Mouse (Mus musculus) gastrocnemius, postnatal 25 days (tissue): ENCODE results near the gene Col4a1. TPM values are rescaled to one million over a fixed set of nuclear protein-coding genes. Genes with fewer than 3 reads are reported as not detected.

Experiments
- DNase-seq: peaks from one replicate; pipeline ENCODE4 v3.0.0; 2022
- total RNA-seq, 2 experiments: library from RNA; stranded (reverse); gene quantifications; 1 replicate in 1 of 2; 2 replicates in 1 of 2; pipeline ENCODE4 v1.2.3; 2021

Col4a1 gene
- total RNA-seq, 2 experiments from 2014 or later, result 206 to 284 TPM

GRCm38 (mm10) chr8:11230277-11230676, 82.3 kb downstream of the Col4a1 start:
- DNase-seq, result no peak

- no peak for DNase-seq
Observed at GRCm38 (mm10) chr8:11227421-11227820, 85.2 kb downstream of the Col4a1 start.

- DNase-seq, result no peak
Observed at GRCm38 (mm10) chr8:11225577-11226434, 86.8 kb downstream of the Col4a1 start.

DNA sequence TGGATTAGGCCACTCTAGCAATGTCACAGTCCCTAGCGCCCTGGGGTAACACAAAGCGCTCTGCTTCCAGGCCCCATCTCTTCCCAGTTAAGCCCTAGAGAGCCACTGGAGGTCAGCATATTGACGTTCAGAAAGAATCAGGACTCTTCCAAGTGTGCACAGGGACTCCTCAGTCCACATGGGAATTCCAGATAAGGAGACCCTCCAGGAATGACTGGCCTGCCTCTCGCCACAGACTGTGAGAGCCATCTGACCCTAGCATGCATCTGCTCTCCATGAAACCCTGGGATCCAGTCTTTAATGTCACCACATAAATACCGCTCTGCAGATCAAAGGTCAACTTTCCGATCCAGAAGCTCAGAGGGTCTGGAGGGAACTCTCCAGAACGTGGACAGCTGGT, 88.4 kb downstream of the Col4a1 start:
- no peak for DNase-seq

DNA sequence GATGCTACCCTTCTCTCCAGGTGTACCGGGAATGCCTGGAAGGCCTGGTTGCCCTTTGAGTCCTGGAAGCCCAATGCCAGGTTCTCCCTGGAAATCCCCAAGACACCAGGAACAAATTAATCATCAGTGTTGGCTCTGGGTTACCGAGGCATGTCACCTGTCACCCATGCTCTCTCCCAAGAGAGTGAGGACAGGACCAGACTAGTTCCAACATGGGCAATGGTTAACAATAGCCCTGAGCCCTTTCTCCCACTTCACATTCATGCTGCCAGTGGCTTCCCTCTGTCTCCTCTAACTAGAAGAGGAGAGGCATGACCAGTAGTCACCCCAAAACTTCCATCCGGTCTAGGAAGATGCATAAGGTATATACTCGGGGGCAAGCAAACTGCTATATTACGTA, 91.3 kb downstream of the Col4a1 start:
- DNase-seq, result no peak

- no peak for DNase-seq
Observed at GRCm38 (mm10) chr8:11219282-11219681, 93.3 kb downstream of the Col4a1 start.

DNA sequence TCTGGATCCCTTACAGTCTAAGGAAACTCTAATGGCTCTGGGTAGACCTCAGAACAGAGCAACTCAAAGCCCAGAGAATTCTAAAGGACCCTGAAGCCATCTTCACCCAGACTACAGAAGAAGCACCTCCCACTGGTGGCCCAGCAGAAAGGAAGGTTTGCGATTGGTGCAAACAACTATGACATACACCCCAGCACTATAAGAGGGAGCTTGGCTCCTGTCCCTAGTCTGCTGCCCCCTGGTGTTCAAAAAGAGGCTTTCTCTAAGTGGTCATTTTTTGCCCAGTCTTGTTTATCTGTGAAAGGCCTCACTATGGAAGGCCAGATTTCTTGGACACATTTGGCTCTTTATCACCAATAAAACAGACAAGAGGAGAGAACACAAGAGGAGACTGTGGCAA, 97.4 kb downstream of the Col4a1 start:
- no peak for DNase-seq

DNA sequence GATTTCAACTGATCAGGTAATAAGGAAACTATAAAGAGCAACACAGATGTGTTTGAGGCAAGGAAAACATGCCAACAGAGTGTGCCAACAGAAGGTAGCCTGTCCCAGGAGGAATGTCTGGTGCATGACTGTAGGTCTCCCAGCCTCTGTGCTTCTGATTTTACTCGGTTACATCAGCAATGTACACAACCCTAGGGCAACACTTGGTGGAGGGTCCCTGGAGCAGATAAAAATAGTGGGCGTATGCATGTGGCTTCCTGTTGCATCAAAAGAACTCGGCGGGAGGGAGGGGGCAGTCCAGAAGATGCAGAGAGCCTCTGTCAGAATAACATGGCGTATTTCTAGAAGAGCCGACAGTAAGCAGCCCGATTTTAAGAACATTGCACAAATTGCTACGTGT, 106.1 kb downstream of the Col4a1 start:
- DNase-seq, result no peak

- DNase-seq, result no peak
Observed at GRCm38 (mm10) chr8:11205532-11205931, 107.1 kb downstream of the Col4a1 start.

- no peak for DNase-seq
Observed at GRCm38 (mm10) chr8:11203260-11204110, 109.1 kb downstream of the Col4a1 start.

DNA sequence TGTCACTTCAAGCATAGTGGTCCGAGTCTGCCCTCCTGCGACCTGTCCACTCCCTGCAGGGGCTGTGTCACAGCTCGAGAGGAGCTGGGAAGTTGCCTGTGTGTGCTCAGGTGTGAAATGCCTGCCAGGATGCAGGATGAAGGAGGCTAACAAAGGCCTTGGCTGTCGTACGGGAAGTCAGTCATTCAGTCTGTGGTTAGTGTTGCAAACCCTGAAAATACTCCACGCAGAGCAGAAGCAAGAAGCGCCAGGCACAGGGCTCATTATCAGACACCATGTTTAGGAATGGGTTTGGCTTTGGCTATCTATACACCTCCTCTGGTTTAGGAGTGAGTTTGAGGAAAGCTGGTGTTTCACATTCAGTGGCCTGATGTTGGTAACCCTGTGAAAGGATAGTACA, 114.0 kb downstream of the Col4a1 start:
- DNase-seq, result no peak

- no peak for DNase-seq
Observed at GRCm38 (mm10) chr8:11197988-11198387, 114.6 kb downstream of the Col4a1 start.

DNA sequence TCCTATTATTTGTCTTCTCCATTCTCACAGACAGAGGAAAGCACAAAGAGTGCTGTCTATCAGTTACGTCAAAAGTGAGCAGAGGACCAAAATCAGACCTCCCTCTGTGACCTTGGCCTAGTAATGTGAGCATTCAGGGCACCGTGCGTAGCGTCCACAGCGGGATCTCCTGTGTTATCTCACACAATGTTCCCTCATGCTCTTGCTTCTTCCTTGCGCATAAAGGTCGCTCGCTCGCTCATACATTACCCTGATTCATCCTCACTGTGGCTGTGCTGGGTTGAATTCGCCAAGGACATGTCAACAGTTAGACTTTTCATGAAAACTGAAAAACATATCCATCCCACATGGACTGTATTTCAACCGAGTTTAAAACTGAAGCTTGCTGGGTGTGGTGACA, 115.4 kb downstream of the Col4a1 start:
- DNase-seq, result no peak

GRCm38 (mm10) chr8:11192719-11193324, 119.8 kb downstream of the Col4a1 start:
- no peak for DNase-seq

- no peak for DNase-seq
Observed at GRCm38 (mm10) chr8:11187581-11188271, 124.9 kb downstream of the Col4a1 start.

- no peak for DNase-seq
Observed at GRCm38 (mm10) chr8:11186456-11186855, 126.2 kb downstream of the Col4a1 start.

DNA sequence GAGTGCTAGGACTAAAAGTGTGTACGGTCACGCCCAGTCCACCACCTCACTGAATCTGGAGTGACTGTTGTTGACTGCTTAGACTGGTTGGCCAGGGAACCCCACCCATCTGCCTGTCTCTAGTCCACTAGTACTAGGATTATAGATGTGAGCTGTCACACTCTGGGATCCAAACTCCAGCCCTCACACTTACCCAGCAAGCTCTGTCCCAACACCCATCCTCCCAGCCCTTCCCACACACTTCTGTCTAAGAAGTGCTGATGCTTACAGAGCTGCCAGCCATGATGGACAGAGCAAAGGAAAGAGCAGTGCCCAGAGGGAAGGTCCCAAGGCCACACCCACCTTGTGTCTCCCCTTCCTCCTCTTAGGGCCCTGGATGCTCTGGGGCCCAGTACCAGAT, 127.0 kb downstream of the Col4a1 start:
- no peak for DNase-seq

GRCm38 (mm10) chr8:11183611-11184031, 129.0 kb downstream of the Col4a1 start:
- DNase-seq, result peak; percentile 79

DNA sequence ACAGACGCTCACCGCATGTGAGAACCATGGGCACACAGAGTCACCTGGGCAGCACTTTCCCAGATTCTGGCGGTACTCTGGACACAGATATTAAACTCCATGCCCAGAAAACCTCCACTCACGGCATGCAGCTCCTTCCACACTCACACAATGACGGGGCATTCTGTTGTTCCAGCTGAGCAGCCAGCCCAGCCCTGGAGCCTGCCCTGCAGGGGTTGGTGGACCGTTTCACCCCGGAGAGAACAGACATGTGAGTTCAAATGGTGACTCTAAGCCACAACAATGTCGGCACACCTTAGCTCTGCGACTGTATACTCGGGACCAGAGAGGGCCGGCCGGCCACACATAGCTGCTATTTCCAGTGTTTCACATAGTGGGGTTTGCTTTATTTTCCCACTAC, 130.0 kb downstream of the Col4a1 start:
- no peak for DNase-seq

DNA sequence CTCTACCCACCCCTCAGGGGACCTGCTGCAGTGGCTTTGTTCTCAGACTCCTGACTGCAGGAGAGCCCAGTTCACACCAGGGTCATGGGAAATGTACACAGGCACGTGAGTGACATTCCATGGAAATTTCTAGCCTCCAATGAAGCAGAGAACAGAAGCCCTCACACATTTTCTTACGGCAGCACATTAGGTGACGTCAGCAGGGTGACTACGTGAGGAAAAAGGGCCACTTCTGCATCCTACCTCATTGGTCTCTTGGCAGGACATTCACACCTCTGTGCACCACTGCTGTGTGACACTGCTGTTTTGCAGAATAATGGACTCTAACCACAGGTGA, 130.5 kb downstream of the Col4a1 start:
- DNase-seq, result no peak

- DNase-seq, result no peak
Observed at GRCm38 (mm10) chr8:11181420-11182147, 131.0 kb downstream of the Col4a1 start.

GRCm38 (mm10) chr8:11179869-11180268, 132.8 kb downstream of the Col4a1 start:
- no peak for DNase-seq
